Mouse (Mus musculus) E14TG2a.4 (cell line): ENCODE results near the gene Cadm1.

Experiments
- CTCF ChIP-seq: conservative IDR thresholded peaks from 2 replicates; pipeline ENCODE4 v1.5.1; 2014; ENCODE audit warnings: low read length
- NANOG ChIP-seq: IDR thresholded peaks from 2 replicates; pipeline ENCODE4 v1.6.1; 2014; ENCODE audit warnings: borderline replicate concordance, low read length, mixed read lengths

DNA sequence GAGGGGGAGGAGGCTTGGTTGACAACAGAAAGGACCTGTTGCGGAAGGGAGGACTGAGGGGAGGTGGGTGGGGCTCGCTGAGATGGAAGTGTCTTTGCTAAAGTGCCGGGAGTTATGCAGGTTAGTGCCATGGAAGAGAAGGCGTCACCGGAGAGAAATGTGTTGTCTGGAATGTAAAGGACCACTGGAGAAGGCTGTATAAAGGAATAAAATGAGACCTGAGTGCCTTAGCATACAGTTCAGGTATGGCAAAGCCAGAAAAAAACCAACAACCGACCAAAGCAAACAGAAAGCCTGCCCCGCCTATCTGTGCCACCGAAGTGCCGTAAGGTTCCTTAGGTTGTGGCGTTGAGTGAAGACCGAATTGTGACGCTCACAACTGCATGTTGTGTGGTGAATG is 18.4 kb downstream of the Cadm1 start:
- TF ChIP-seq CTCF (no peak), NANOG (no peak)
